Mouse (Mus musculus) hindbrain, embryonic 14.5 days (tissue): Measurements from ENCODE around the gene Acsl1. TPM values are rescaled to one million over a fixed set of nuclear protein-coding genes. Genes with fewer than 3 reads are reported as not detected.

Experiments
- ATAC-seq: fragments of 200-750 bp; cut with Nextera tagmentation; 2 replicates; pipeline ENCODE4 v1.8.0; 2017; ENCODE audit warnings: moderate number of reproducible peaks, mild to moderate bottlenecking, moderate TSS enrichment, moderate library complexity; ENCODE audit not compliant: low FRiP score
- DNase-seq: peaks from one replicate; pipeline ENCODE4 v3.0.0-alpha.2; 2015; ENCODE audit warnings: low spot score
- H3K27ac ChIP-seq: fragments of 300-500 bp; sonication (generic); 2 replicates; pipeline ENCODE4 v1.5.1; 2014; ENCODE audit warnings: mild to moderate bottlenecking, moderate library complexity
- H3K27me3 ChIP-seq: fragments of 300-500 bp; sonication (generic); 2 replicates; pipeline ENCODE4 v1.6.1; 2014; ENCODE audit warnings: mild to moderate bottlenecking, low read length, mixed read lengths; ENCODE audit not compliant: control insufficient read depth, insufficient read depth
- H3K36me3 ChIP-seq: fragments of 300-500 bp; sonication (generic); replicated peaks from 2 replicates; pipeline ENCODE4 v1.6.1; 2014; ENCODE audit not compliant: control insufficient read depth, insufficient read depth
- H3K4me1 ChIP-seq: fragments of 300-500 bp; sonication (generic); replicated peaks from 2 replicates; pipeline ENCODE4 v1.6.1; 2014; ENCODE audit warnings: antibody characterized with exemption, low read length, mixed read lengths; ENCODE audit not compliant: control insufficient read depth, insufficient read depth
- H3K4me2 ChIP-seq: fragments of 300-500 bp; sonication (generic); replicated peaks from 2 replicates; pipeline ENCODE4 v1.6.1; 2014; ENCODE audit warnings: mild to moderate bottlenecking, moderate library complexity
- H3K4me3 ChIP-seq: fragments of 300-500 bp; sonication (generic); replicated peaks from 2 replicates; pipeline ENCODE4 v1.5.1; 2014; ENCODE audit warnings: mild to moderate bottlenecking, low read length
- H3K9ac ChIP-seq: fragments of 300-500 bp; sonication (generic); 2 replicates; pipeline ENCODE4 v1.6.1; 2014
- H3K9me3 ChIP-seq: fragments of 300-500 bp; sonication (generic); 2 replicates; pipeline ENCODE4 v1.6.1; 2016; ENCODE audit warnings: low read length; ENCODE audit not compliant: control insufficient read depth
- WGBS: fragments of 180-500 bp; shearing (Covaris S2); extraction: QIAGEN DNeasy Blood & Tissue Kit; methylation state at CpG from one replicate; pipeline ENCODE4 v1.1.7; 2014; 5-methylcytosine and 5-hydroxymethylcytosine counted together
- polyA plus RNA-seq: library from polyadenylated mRNA; unstranded; fragments of >200 nt; fragmentation: Nextera tagmentation; extraction: Ambion mirVana; gene quantifications from 2 replicates; pipeline ENCODE4 v1.2.1, GENCODE M21; 2014

Gene Acsl1
- polyA plus RNA-seq, 1 experiment from 2014 or later = 22.1 TPM

DNA sequence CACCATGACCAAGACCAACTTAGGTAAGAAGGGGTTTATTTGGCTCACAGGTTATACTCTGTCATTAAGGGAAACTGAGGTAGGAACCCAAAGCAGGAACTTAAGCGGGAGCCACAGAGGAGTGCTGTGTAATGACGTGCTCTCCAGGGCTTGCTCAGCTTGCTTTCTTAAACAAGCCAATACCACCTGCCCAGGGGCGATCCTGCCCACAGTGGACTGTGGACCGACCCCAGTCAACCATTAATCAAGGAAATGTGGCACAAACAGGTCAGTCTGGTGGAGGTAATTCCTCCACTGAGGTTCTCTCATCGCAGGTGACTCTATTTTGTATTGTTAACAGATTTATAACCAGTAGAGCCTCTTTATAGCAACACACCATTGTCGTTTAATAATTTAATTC is 23.5 kb upstream of the Acsl1 start:
- Histone ChIP-seq H3K27ac (no peak overlapping the region), H3K36me3 (no peaks in the 10 kb centered on the region), H3K4me1 (no peaks in the 10 kb centered on the region), H3K9ac (no peak overlapping the region), H3K27me3 (no peaks in the 10 kb centered on the region), H3K4me2 (no peak overlapping the region), H3K4me3 (no peak overlapping the region), H3K9me3 (no peaks in the 10 kb centered on the region)
- ATAC-seq (no peak), DNase-seq (no peak)
- WGBS = 86% methylated on average over 6 of the region's 6 CpGs

DNA sequence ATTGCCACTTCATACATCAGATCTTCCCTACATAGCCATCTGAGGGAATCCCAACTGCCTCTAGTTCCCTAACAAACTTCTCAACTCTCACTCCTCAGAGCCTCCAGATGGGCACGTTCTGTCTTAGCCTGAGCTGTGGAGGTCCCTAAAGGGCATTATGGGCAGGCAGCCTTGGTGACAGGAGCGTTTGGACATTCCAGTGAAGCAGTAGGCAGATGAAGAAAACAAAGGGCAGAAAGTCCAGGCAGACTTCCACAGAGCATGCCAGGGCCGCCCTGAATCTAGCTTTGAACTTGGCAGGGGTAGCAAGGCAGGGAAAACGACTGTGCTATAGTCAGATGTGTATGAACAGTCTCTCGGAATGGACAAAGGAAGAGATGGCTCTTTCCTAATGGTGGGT is 22.2 kb upstream of the Acsl1 start:
- H3K9me3 ChIP-seq = no peaks in the 10 kb centered on the region
- no peak overlapping the region for H3K9ac ChIP-seq
- no peaks in the 10 kb centered on the region for H3K4me1 ChIP-seq
- ATAC-seq (no peak), DNase-seq (no peak)
- H3K36me3 ChIP-seq = no peaks in the 10 kb centered on the region
- H3K27me3 ChIP-seq = no peaks in the 10 kb centered on the region
- 80% methylated on average over 5 of the region's 5 CpGs for WGBS
- no peak overlapping the region for H3K4me3 ChIP-seq
- H3K4me2 ChIP-seq = no peak overlapping the region
- no peak overlapping the region for H3K27ac ChIP-seq

DNA sequence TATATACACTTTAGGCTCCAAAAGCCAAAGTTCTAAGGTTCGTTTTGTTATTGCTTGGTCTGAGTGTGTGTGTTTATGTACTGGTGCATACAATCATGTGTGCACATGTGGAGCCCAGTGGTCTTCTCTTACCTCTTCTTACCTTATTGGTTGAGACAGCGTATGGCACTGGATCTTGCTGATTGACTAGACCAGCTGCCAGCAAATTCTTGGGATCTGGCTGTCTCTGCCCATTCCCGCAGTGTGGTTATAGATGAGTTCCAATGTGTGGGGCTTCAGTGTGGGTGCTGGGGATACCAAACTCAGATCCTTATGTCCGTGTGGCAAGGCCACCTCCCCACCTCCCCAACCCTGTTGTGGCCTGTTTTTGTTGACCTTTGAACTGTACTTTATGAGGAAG is 21.8 kb upstream of the Acsl1 start:
- Histone ChIP-seq H3K4me2 (no peak overlapping the region), H3K4me1 (no peaks in the 10 kb centered on the region), H3K9ac (no peak overlapping the region), H3K36me3 (no peaks in the 10 kb centered on the region), H3K9me3 (peaks cover 1% of the 10 kb centered on the region), H3K27ac (no peak overlapping the region), H3K27me3 (no peaks in the 10 kb centered on the region), H3K4me3 (no peak overlapping the region)
- ATAC-seq = no peak
- no peak for DNase-seq
- 86% methylated on average over 4 of the region's 4 CpGs for WGBS

DNA sequence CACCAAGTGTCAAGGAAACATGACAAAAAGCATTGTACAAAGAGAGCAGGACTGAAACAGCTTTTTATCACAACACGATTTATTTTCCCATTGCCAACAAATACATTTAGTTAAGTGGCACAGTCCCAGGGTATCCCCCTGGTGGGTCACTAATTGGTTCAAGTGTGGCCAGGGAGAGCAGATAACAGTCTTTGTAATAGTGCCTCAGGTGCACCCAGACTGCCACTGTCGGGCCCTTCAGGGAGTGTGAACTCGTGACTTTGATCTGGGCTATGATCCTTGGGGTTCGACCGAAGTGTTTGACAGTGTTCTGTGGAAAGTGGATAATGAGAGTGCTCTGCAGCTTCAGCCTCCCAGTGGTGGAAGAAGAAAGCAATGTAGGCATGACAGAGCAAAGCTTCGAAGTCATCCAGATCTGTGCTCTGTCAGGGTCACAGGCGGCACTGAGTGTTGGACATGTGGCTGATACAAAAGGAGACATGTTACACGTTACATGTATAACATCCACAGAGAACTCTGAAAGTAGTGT is 21.1 kb upstream of the Acsl1 start:
- DNase-seq (no peak), ATAC-seq (no peak)
- no peak overlapping the region for H3K4me2 ChIP-seq
- H3K36me3 ChIP-seq = no peaks in the 10 kb centered on the region
- no peak overlapping the region for H3K4me3 ChIP-seq
- no peak overlapping the region for H3K9ac ChIP-seq
- no peaks in the 10 kb centered on the region for H3K27me3 ChIP-seq
- no peak overlapping the region for H3K27ac ChIP-seq
- WGBS = 77% methylated on average over 8 of the region's 8 CpGs
- no peaks in the 10 kb centered on the region for H3K4me1 ChIP-seq
- peaks cover 7% of the 10 kb centered on the region for H3K9me3 ChIP-seq

DNA sequence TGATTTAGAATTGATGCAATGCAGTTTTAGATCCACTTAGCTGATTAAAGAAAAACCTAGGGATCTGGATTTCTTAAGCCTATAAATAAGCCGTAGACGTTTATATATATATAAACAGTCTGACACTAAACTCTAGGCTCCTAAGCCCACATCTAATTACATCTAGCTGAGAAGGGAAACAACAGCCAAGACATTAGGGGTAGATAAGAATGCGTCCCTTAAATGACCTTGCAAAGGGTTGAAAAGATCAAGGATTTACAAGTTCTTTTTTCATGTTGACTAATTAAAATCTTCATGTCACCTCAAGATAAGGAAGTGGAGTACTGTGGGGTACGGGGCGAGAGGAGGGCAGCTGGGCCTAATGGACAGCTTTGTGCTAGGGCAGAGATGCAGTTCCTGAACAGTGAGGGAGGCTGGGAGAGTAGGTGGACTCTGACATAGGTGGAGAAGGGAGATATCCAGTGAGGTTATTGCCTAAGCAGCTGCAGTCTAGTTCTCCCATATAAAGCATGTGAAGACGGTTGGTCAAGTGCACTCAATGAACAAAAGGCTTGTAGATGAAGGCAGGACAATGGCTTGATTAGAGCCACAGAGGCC is 12.5 kb upstream of the Acsl1 start:
- Histone ChIP-seq H3K4me3 (no peak overlapping the region), H3K9me3 (peaks cover 7% of the 10 kb centered on the region), H3K4me2 (no peak overlapping the region), H3K36me3 (no peaks in the 10 kb centered on the region), H3K4me1 (no peaks in the 10 kb centered on the region), H3K9ac (no peak overlapping the region), H3K27ac (no peak overlapping the region), H3K27me3 (no peaks in the 10 kb centered on the region)
- ATAC-seq = no peak
- no peak for DNase-seq
- 90% methylated on average over 6 of the region's 6 CpGs for WGBS

DNA sequence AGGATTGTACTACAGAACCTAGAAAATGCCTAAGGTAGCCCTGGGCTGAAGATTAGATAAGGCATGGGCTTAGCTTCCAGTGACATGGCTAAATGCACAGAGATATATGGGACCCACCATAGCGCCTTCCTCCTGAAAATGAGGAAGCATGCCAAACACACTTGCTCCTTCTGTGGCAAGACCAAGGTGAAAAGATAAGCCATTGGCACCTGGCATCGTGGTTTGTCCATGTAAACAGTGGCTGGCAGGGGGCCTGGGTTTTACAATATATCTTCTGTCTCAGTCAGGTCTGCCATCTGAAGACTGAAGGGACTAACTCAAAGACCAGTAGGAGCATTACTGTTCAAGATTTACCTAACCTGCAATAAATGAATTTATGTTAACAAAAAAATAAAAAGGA is 2.4 kb upstream of the Acsl1 start:
- ATAC-seq (no peak), DNase-seq (no peak)
- Histone ChIP-seq H3K27me3 (no peaks in the 10 kb centered on the region), H3K4me2 (no peak overlapping the region), H3K9ac (no peak overlapping the region), H3K27ac (no peak overlapping the region), H3K4me3 (no peak overlapping the region), H3K9me3 (no peaks in the 10 kb centered on the region), H3K4me1 (peaks cover 5% of the 10 kb centered on the region; the same call in 1 of the 2 replicates), H3K36me3 (no peaks in the 10 kb centered on the region)
- WGBS = 88% methylated on average over 2 of the region's 2 CpGs

DNA sequence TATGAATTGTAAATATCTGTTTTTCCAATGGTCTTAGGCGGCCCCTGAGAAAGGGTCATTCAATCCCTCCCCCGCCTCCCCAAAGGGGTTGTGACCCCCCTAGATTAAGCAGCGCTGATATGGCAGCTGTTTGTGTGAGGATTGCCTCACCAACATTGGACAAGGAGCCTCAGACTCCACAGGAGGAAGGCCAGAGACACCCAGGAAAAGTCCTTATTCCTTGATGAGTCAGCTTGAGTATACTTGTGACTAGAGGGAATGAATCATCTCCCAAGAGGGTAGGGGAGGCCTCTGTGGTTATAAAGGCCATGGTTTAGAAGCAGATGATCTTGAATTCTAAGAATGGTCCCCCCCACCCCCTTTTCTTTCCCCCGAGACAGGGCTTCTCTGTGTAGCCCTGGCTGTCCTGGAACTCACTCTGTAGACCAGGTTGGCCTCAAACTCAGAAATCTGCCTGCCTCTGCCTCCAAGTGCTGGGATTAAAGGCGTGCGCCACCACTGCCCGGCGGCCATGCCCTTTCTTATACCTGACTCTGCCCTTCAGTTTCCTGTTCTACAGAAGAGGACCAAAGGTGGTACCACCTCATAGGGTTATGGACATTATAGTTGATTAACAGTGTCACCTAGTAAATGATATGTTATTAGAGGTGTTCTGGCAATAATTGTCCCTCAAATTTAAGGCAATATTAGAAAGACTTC is 1.6 kb upstream of the Acsl1 start:
- Histone ChIP-seq H3K4me2 (no peak overlapping the region), H3K9me3 (no peaks in the 10 kb centered on the region), H3K27ac (no peak overlapping the region), H3K4me1 (peaks cover 5% of the 10 kb centered on the region; the same call in 1 of the 2 replicates), H3K36me3 (no peaks in the 10 kb centered on the region), H3K27me3 (no peaks in the 10 kb centered on the region), H3K9ac (no peak overlapping the region), H3K4me3 (no peak overlapping the region)
- DNase-seq (no peak), ATAC-seq (no peak)
- 93% methylated on average over 8 of the region's 8 CpGs for WGBS

DNA sequence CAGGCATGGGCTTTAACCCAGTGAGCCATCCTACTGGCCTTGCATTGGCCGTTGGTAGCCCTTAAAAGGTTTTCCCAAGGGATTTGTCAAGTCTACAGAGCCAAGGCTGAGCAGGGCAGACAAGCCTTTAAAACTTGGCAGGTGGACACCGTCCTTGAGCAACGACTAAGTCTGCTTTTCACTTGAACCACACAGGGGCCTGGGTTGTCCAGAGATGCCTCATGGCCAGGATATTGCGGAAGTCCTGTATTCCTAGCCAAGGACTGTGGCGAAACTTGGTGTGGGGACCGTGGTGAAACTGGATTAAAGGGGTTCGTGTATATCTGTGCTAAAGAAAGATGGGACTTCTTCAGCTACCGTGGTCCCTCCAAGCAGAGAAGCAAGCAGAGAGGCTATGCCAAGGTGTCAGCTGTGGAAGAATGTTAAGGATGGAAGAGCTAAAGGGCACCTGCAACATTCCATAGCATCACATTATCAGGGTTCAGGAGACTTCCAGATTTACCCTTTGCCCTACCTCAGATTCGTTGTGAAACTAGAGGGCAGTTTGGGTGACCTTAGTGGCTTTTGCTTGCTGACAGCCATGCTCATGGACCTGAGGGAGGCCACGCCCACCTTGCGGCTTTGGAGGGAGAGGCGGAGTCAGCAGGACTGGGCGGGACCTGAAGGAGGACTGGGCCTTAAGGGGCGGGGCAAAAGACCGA is 596 bp upstream of the Acsl1 start:
- ATAC-seq (peak; percentile 1; the same call in 1 of the 2 replicates), DNase-seq (no peak)
- Histone ChIP-seq H3K9me3 (no peaks in the 10 kb centered on the region), H3K9ac (no peak overlapping the region), H3K27ac (no peak overlapping the region), H3K27me3 (no peaks in the 10 kb centered on the region), H3K4me1 (peaks cover 5% of the 10 kb centered on the region; the same call in 1 of the 2 replicates), H3K4me2 (peak overlapping the region; percentile 71), H3K4me3 (peak overlapping the region; percentile 64), H3K36me3 (no peaks in the 10 kb centered on the region)
- 40% methylated on average over 15 of the region's 15 CpGs for WGBS

DNA sequence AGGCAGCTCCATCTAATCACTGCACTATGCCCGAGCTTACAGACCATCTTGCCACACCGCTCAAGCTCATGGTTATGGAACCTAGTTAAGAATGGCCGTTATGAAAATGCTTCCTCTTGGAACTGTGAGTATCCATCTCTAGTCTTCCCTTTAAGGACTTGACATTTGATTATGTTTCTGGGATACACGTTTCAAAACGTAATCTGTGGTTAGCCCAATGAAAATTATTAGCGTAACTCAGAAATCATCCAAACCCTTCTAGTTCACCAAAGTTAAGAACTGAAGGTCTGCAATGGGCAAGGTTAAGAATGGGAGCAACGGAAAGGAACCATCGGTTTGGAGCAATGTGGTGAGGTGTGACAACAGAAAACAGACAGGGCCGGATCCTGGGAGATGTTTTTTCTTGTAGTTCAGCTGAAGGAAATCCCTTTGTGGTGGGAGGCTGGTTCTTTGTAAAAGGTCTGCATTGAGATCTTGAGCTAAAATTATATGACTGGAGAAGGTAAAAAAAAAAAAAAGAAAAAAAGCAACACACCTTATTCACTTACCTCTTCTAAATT is 1.2 kb downstream of the Acsl1 start:
- ATAC-seq = no peak
- DNase-seq = no peak
- Histone ChIP-seq H3K4me2 (peak overlapping the region; percentile 71), H3K36me3 (no peaks in the 10 kb centered on the region), H3K9ac (peak overlapping the region; percentile 79), H3K4me3 (peak overlapping the region; percentile 64), H3K27ac (peak overlapping the region; percentile 83), H3K4me1 (peaks cover 5% of the 10 kb centered on the region; the same call in 1 of the 2 replicates), H3K27me3 (no peaks in the 10 kb centered on the region), H3K9me3 (no peaks in the 10 kb centered on the region)
- WGBS = 38% methylated on average over 9 of the region's 9 CpGs
